Mouse (Mus musculus) urinary bladder, postnatal 4 days (tissue): ENCODE results near the gene Snn.

Source experiments
- DNase-seq, 2 experiments: peaks; one replicate each; pipeline ENCODE4 v3.0.0; 2021 to 2022; ENCODE audit warnings: low spot score in 2 of 2

The Snn gene

DNA sequence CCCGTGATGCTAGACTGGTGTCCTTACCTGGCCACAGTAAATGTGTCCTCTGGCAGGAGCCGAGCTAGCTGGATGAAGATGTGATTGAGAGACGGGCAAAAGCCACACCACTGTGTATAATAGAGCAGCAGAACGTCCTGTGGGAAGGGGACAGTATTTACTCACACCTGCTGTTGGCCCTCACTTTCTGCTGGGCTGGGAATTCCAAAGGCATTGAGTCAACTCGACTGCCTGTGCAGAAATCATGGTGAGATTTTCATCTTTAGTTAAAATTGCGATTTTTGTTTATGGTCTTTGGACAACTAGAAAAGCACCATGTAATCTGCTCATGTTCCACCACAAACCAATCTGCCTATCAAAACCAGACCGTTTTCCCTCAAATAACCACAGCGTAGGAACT, 23.4 kb downstream of the Snn start:
- no peak for DNase-seq

DNA sequence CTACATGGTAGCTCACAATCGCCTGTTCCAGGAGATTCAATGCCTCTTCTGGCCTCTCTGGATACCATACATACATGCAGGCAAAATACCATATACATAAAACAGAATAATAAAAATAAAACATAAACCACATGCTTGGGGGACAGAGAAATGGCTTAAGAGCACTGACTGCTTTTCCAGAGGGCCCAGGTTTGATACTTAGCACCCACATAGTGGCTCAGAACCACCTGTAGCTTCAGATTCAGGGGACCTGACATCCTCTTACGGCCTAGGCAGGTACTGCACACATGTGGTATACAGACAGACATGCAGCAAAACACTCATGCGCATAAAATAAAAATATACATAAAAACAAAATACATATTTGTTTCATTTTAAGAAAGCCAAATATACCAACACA, 25.6 kb downstream of the Snn start:
- DNase-seq, result no peak

DNA sequence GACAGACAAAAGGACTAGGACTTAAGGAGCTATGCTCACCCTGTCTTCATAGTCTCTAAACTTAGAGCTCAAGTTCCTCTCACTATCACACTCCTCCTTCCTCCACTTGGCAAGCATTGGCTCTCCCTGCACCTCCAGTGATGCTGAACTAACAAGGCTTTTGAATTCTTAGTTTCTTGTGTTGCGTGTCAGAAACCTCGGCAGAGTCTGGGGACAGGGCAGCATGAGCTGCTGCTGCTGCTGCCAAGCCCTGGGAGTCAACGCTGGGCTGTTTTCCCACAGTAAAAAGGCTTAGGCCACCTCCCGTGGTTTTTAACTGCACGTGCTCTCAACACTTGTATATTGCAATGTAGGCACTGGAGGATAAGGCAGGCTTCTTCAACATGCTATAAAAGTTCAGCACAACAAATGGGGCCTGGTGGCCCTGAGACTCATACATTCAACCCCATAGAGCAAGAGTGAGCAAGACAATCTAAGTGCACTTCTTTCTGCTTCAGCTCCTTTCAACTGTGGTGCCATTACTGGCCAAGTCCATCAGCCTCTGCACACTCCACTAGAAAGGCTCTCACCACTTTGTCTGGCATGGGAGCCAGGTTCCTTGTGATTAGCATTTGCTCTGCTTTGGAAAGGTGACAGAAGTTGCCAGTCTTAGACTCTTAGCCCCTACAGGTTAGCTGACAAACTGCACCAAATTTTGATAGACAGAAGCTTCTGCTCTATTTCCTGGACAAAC, 26.3 kb downstream of the Snn start:
- DNase-seq, result no peak

DNA sequence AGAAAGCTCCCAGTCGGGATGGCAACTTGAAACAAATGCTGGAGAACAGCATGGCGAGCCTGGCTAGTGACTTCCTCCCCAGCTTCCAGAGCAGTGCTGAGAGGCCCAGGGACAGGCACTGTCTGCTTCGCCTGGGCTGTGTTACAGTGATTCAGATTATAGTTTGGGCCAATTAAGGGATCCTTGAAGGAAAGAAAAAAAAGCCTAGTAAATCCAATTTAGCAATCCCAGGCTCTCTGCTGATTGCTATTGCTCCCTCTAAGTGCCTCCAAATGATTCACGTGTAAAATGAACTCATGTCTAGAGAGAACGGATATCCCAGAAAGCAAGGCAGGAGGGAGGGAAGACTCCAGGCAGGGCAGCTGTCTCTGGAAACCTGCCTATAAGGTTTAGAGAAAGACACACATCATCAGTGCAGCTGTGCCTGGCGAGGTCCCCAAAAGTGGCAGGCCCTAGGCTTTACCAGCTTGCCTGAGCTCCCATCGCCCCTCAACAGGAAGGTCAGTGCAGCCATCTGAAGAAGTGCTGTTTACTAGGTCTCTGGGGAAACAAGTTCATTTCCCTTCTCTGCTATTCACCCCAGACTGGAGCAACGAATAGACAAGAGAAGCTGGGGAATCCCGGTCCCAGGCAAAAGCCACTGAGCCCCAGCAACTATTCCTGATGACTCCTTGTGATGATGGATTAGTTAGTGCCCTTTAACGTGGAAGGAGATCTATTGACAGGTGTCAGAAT, 30.3 kb downstream of the Snn start:
- no peak for DNase-seq

DNA sequence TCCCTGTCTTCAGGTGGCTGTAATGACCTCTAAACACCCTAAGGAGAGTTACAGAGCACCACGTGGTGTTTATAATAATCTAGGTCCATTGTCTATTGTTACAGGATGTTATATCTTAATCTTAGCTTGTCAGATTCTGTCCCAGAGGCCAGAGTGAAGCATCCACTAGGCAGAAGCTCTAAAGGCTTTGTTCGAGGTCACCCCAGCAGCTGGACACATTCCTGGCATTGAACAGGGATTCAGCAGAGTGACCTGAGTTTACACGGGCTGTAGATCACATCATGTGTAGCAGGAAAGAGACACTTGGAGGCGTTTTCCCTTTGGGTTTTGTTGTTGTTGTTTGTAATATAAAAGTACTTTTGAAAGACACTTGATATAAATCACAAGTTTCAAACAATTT, 31.3 kb downstream of the Snn start:
- DNase-seq, result no peak

DNA sequence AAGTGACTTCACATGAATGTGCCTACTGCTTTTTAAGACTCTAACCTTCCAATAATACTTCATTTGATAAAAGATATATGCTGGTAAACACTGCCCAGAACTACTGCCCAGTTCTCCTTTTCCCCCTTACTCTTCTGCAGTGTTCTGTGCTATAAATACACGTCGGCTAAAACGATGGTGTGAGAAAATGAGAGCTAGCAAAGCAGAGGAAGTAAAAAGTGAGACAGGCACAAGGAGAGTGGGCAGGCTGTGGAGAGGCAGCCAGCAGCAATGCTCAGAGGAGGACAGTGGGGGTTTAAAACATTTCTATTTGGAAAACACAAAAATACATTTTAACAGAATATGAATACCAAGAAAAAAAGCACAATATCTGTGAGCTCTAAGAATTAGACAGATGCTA, 31.8 kb downstream of the Snn start:
- no peak for DNase-seq

DNA sequence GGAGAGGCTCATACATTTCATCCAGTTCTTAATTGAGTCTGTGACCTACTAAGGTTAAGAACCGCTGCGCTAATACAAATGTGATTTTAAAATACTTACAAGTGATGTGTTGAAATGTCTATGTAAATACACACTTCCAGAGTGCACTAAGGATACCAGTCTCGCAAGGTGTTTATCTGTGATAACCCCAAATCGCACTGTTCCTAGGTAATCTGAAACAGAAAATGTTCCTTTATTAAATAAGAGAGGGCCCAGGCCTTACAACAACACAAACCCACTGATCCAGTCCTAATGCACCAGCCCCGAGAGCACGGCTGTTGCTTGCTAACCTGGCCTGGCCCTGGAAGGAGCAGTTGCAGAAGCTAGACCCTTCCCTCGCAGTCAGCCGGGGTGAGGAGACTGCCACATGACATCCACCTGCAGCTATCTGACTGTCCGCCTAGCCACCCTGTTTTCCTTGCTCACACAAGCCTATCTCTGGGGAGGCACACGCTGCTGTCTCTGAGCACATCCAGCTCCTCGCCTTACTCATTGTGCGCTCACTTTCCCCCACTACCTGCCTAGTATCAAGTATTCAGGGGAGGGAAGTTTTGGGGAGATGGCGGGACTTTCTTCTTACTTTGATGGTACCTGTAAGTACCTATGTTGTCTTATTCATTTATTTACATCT, 33.1 kb downstream of the Snn start:
- DNase-seq, result no peak

DNA sequence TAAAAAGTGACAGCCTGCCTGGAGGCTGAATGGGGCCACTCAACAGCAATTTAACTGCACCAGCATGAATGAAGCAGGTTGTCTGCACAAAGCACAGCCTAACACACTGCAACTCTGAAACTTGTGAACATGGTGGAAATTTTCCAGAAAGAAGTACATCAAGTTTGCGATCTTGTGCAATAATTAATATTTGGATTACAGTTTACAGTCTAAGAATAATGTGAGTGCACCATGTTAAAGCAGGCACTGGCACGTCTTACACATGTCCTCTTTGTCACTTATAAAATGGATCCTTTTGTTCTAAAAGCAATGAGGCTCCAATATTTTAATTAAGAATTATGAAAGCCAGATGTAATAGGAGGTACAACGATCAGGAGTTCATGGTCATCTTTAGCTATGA, 36.6 kb downstream of the Snn start:
- DNase-seq, result no peak

DNA sequence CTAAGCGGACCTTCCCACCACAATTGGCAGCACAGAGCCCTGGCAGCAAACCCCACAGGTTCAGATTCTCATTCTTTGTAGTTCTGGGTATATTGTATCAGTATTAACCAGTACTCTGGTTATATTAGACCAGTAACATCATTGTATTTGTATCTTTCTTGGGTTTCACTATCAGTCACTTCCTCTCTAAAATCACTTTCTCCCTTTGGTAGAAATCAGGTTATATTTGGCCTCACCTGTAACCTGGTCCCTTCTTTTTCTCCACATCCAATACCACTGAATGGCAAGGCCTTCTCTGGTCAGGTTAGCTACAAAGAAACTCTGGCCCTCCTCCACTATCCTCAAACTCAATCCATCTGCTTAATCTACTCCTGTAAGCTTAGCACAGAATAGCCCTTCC, 44.2 kb downstream of the Snn start:
- DNase-seq, result no peak

DNA sequence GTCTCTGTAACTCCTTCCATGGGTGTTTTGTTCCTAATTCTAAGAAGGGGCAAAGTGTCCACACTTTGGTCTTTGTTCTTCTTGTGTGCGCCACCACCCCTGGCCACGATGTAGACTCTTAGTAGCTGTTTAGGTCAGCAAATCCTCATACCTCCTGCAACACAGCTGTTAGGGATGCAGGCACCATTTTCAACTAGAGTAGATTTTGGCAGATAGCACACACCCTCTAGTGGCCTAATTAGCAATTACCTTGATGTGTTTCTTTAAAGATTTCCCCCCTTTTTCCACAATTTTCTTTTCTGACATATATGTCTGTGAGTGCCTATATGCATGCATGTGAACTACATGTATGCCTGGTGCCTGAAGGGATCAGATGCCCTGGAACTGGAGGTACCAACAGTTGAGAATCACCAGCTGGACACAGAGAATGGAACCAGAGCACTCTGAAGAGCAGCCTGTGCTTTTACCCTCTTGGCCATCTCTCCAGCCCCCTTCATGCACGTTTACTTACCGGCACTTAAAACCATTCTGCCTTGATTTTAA, 48.5 kb downstream of the Snn start:
- DNase-seq, result no peak

DNA sequence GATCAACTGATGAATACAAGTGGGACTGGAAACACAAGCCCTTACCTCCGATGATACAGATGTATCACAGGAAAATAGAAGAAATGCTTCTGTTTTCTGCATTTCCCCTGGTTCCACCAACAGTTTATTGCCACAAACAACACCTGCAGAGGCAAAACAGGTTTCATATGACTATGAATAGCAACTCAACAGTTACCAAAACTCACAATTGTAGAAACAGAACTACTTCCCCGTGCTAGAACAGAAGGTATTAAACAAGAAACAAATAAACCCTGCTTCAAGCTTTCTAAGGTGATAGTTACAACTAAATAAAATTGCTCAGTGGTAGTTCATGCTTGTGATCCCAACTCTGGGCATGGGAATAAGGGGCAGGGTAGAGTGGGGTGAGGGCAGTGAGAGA, 61.9 kb downstream of the Snn start:
- no peak for DNase-seq

DNA sequence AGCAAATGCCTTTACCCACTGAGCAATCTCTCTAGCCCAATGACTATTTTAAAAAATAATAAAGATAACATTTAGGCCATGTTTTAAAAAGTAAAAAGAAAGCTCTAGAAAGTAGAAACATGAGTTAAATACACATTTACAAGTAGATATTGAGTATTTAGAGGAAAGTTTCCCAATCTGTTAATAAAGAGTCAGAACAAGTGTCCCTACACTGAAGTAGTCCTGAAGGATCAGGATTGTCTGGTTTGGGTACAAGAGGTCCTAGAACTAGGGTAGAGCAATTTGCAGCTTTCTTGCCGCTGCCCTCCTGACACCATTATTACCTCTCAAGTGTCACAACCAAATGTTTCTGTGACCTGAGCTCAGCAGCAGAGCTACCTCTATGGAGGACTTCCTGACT, 63.4 kb downstream of the Snn start:
- DNase-seq, result no peak
